Mouse (Mus musculus) left cerebral cortex, adult 2 months (tissue): ENCODE measurements at regions not wholly inside any gene's neighbourhood (a gene's known extent, or its start where the extent isn't known, plus 50 kb on each side); places are given as distances from the start of the nearest gene placed in this dataset.
A peak's percentile ranks its signal among the peaks of the same experiment; 100 is the strongest.
"Not testable (repeated sequence)": the region's sequence is repeated elsewhere in the genome, so short reads cannot be mapped to it uniquely, and the experiment has no call there.

ENCODE experiments used
- DNase-seq, 2 experiments: peaks; one replicate each; pipeline ENCODE4 v3.0.0; 2021 to 2022; ENCODE audit warnings: low spot score in 2 of 2, mixed read lengths in 1 of 2; ENCODE audit errors: extremely low spot score in 1 of 2
- H3K27ac ChIP-seq: fragments of 200-600 bp; 2 replicates; pipeline ENCODE4 v1.8.1; 2022
- H3K4me3 ChIP-seq: fragments of 200-600 bp; 2 replicates; pipeline ENCODE4 v1.8.1; 2022
- CTCF ChIP-seq: fragments of 200-600 bp; IDR thresholded peaks from 2 replicates; pipeline ENCODE4 v1.8.1; 2022; ENCODE audit warnings: antibody characterized with exemption, mild to moderate bottlenecking, moderate library complexity
- intact Hi-C: fragments of 180-260 bp; cut with DNase I; formaldehyde crosslinking; loops from one replicate; pipeline ENCODE4 v1.15.1; 2025

GRCm38 (mm10) chr13:3341416-3341815, 196.4 kb upstream of the Gdi2 start:
- intact Hi-C loops = loop anchor here (10.0 kb wide), 1 partner anchor 117 kb away; no protein-coding TSS in a partner anchor
- no peak for DNase-seq
- no peak overlapping the region for H3K4me3 ChIP-seq
- H3K27ac ChIP-seq = no peak overlapping the region
- TF ChIP-seq CTCF = no peak

- Histone ChIP-seq H3K27ac (no peak overlapping the region), H3K4me3 (no peak overlapping the region)
- no peak for TF ChIP-seq CTCF
- intact Hi-C loops = loop anchor here (10.0 kb wide), 1 partner anchor 119 kb away; no protein-coding TSS in a partner anchor
- DNase-seq = no peak
These were observed 194.3 kb upstream of the Gdi2 start for GRCm38 (mm10) chr13:3343611-3344010.

- DNase-seq, H3K4me3 ChIP-seq, intact Hi-C loops, H3K27ac ChIP-seq: not testable (repeated sequence)
These were observed 183.0 kb upstream of the Gdi2 start for GRCm38 (mm10) chr13:3354912-3355311.

- Histone ChIP-seq H3K4me3 (peak overlapping the region; percentile 19; the same call in 1 of the 2 replicates), H3K27ac (no peak overlapping the region; the same call in 1 of the 2 replicates)
- intact Hi-C loops = no loop called here
- DNase-seq = no peak
- TF ChIP-seq CTCF = no peak
These were observed 179.7 kb upstream of the Gdi2 start for GRCm38 (mm10) chr13:3358079-3358608.

- peak overlapping the region; percentile 43; the same call in 1 of the 2 replicates for H3K4me3 ChIP-seq
- peak in 1 of 2 experiments; percentile 11 for DNase-seq
- intact Hi-C loops = no loop called here
- no peak for TF ChIP-seq CTCF
- no peak overlapping the region for H3K27ac ChIP-seq
These were observed 178.7 kb upstream of the Gdi2 start for GRCm38 (mm10) chr13:3358996-3359750.

GRCm38 (mm10) chr13:3359751-3360260, 178.1 kb upstream of the Gdi2 start:
- intact Hi-C loops, DNase-seq: not testable (repeated sequence)
- H3K4me3 ChIP-seq = peak overlapping the region; percentile 43

GRCm38 (mm10) chr13:3360503-3361490, 177.1 kb upstream of the Gdi2 start:
- intact Hi-C loops = no loop called here
- peak; percentile 38 for TF ChIP-seq CTCF
- peak; percentile 7 to 22 for DNase-seq

More at GRCm38 (mm10) chr13:3359751-3360260, 178.1 kb upstream of the Gdi2 start:
- not testable (repeated sequence) for H3K27ac ChIP-seq

GRCm38 (mm10) chr13:3372701-3373100, 165.2 kb upstream of the Gdi2 start:
- Histone ChIP-seq H3K27ac (no peak overlapping the region), H3K4me3 (no peak overlapping the region)
- intact Hi-C loops = no loop called here
- no peak for TF ChIP-seq CTCF
- DNase-seq = no peak

More at GRCm38 (mm10) chr13:3360503-3361490, 177.1 kb upstream of the Gdi2 start:
- H3K27ac ChIP-seq = no peak overlapping the region
- peak overlapping the region; percentile 43 for H3K4me3 ChIP-seq

- H3K4me3 ChIP-seq, DNase-seq, H3K27ac ChIP-seq, intact Hi-C loops: not testable (repeated sequence)
These were observed 164.2 kb upstream of the Gdi2 start for GRCm38 (mm10) chr13:3373522-3374220.

GRCm38 (mm10) chr13:3374796-3375195, 163.1 kb upstream of the Gdi2 start:
- TF ChIP-seq CTCF = no peak
- Histone ChIP-seq H3K4me3 (no peak overlapping the region), H3K27ac (no peak overlapping the region)
- intact Hi-C loops = no loop called here
- DNase-seq = no peak

- DNase-seq, intact Hi-C loops: not testable (repeated sequence)
These were observed 160.1 kb upstream of the Gdi2 start for GRCm38 (mm10) chr13:3377801-3378200.

More at GRCm38 (mm10) chr13:3377801-3378200, 160.1 kb upstream of the Gdi2 start:
- H3K4me3 ChIP-seq, H3K27ac ChIP-seq: not testable (repeated sequence)
